26 mouse cellular contexts compared by ENCODE assay signal in the genomic region with DNA sequence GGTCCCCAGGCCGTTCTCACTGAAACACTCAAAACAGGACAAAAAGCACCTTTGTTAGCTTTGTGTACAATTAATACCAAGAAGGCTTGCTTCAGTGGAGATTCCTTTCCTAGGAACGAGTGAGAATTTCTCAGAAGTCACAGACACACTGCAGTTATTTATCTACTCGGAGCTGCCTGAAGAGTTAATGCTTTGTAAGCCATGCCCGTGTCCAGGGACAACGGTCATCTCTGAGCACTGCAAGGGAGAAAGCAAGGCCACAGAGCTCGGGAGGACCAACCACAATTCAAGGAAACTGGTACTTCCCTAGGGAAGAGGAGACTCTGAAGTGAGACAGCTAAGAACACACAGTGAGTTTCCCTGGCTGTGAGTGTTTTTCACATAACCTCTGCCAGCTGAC. TPM values are rescaled to one million over a fixed set of nuclear protein-coding genes. Genes with fewer than 3 reads are reported as not detected.
DNase-seq lines count a peak whose midpoint lies in the region; ATAC-seq and TF ChIP-seq lines count a peak whose summit lies in the region.
"Had no signal": no experiment of that assay in that cellular context is flagged by ENCODE, and none has a peak within 500 bp of the region (broad histone marks: within the 10 kb centered on the region; RNA-seq: fewer than 3 reads in every experiment).

No protein-coding gene starts in this region.

- H3K4me2 ChIP-seq in neural tube, embryonic 13.5 days, result no peak overlapping the region
- no peak overlapping the region for H3K4me2 ChIP-seq in kidney, postnatal 0 days (ENCODE audit: low read length)
- H3K4me2 ChIP-seq in neural tube, embryonic 15.5 days, result no peak overlapping the region
- no peak overlapping the region for H3K4me2 ChIP-seq in hindbrain, embryonic 12.5 days (replicated peaks)
- H3K4me2 ChIP-seq: embryonic facial prominence, embryonic 13.5 days; forebrain, embryonic 13.5 days; heart, embryonic 13.5 days; limb, embryonic 13.5 days; liver, embryonic 12.5 days; midbrain, embryonic 12.5 days had no signal

- no peak overlapping the region for H3K9ac ChIP-seq in neural tube, embryonic 13.5 days
- H3K9ac ChIP-seq in kidney, postnatal 0 days (ENCODE audit: low read depth, low read length), result no peak overlapping the region
- H3K9ac ChIP-seq in neural tube, embryonic 15.5 days (replicated peaks), result no peak overlapping the region
- H3K9ac ChIP-seq in hindbrain, embryonic 12.5 days, result no peak overlapping the region
- no peak overlapping the region for H3K9ac ChIP-seq in heart, adult 2 months (ENCODE audit: low read depth, low read length)
- H3K9ac ChIP-seq: embryonic facial prominence, embryonic 13.5 days; forebrain, embryonic 13.5 days; heart, embryonic 13.5 days; limb, embryonic 13.5 days; liver, embryonic 12.5 days; midbrain, embryonic 12.5 days had no signal

- TF ChIP-seq POLR2A in heart, adult 2 months (IDR thresholded peaks at IDR 0.05; ENCODE audit: insufficient read depth, low read depth, low read length), result no peak

- WGBS in neural tube, embryonic 13.5 days, result 41% methylated on average over 6 of the region's 6 CpGs
- WGBS in kidney, postnatal 0 days, result 41% methylated on average over 6 of the region's 6 CpGs
- 41% methylated on average over 6 of the region's 6 CpGs for WGBS in neural tube, embryonic 15.5 days
- WGBS in hindbrain, embryonic 12.5 days, result 47% methylated on average over 6 of the region's 6 CpGs
- WGBS in heart, adult 2 months, result 39% methylated on average over 6 of the region's 6 CpGs

- H3K36me3 ChIP-seq in neural tube, embryonic 13.5 days, result no peaks in the 10 kb centered on the region
- no peaks in the 10 kb centered on the region for H3K36me3 ChIP-seq in kidney, postnatal 0 days (ENCODE audit: insufficient read depth, low read length)
- no peaks in the 10 kb centered on the region for H3K36me3 ChIP-seq in neural tube, embryonic 15.5 days
- no peaks in the 10 kb centered on the region for H3K36me3 ChIP-seq in hindbrain, embryonic 12.5 days
- no peaks in the 10 kb centered on the region for H3K36me3 ChIP-seq in heart, adult 2 months (ENCODE audit: control insufficient read depth, insufficient read depth, low read length)
- H3K36me3 ChIP-seq: embryonic facial prominence, embryonic 13.5 days; heart, embryonic 13.5 days; limb, embryonic 13.5 days; liver, embryonic 12.5 days; midbrain, embryonic 12.5 days had no signal

- no peak overlapping the region; the same call in 1 of the 2 replicates for H3K27ac ChIP-seq in neural tube, embryonic 13.5 days (replicated peaks)
- H3K27ac ChIP-seq in kidney, postnatal 0 days, result no peak overlapping the region
- no peak overlapping the region for H3K27ac ChIP-seq in neural tube, embryonic 15.5 days (replicated peaks)
- no peak overlapping the region for H3K27ac ChIP-seq in hindbrain, embryonic 12.5 days
- no peak overlapping the region for H3K27ac ChIP-seq in heart, adult 2 months
- H3K27ac ChIP-seq: embryonic facial prominence, embryonic 13.5 days; forebrain, embryonic 13.5 days; heart, embryonic 13.5 days; limb, embryonic 13.5 days; liver, embryonic 12.5 days; midbrain, embryonic 12.5 days had no signal

- H3K4me1 ChIP-seq in neural tube, embryonic 13.5 days (replicated peaks), result 0 out of 2 replicates have a peak, but pooled peaks cover 5% of the 10 kb centered on the region
- H3K4me1 ChIP-seq in kidney, postnatal 0 days (replicated peaks; ENCODE audit: insufficient read depth, low read length), result no peaks in the 10 kb centered on the region
- no peaks in the 10 kb centered on the region for H3K4me1 ChIP-seq in neural tube, embryonic 15.5 days
- H3K4me1 ChIP-seq in hindbrain, embryonic 12.5 days, result no peaks in the 10 kb centered on the region
- H3K4me1 ChIP-seq in heart, adult 2 months (ENCODE audit: control insufficient read depth, insufficient read depth, low read length), result no peaks in the 10 kb centered on the region
- H3K4me1 ChIP-seq: embryonic facial prominence, embryonic 13.5 days; forebrain, embryonic 13.5 days; heart, embryonic 13.5 days; limb, embryonic 13.5 days; liver, embryonic 12.5 days; midbrain, embryonic 12.5 days had no signal

- DNase-seq in neural tube, embryonic 10.5 days (ENCODE audit: extremely low spot score, low spot score), result no peak
- peak; percentile 37 to 43 for DNase-seq in adrenal gland, postnatal 36 days
- DNase-seq in kidney, postnatal 0 days (ENCODE audit: low spot score), result peak; percentile 16
- DNase-seq in spleen, postnatal 14 days (ENCODE audit: low spot score in 2 of 2), result no peak
- no peak for DNase-seq in heart, adult 2 months
- DNase-seq: cerebellum, adult 8-10 months; cerebellum, postnatal 36 days; embryo, embryonic 11 days; heart, postnatal 14 days; lung, adult 18-20 months; lung, postnatal 14 days had no signal

- peak; percentile 53; the same call in 1 of the 2 replicates for ATAC-seq in neural tube, embryonic 13.5 days (ENCODE audit: low read depth)
- no peak; the same call in 1 of the 2 replicates for ATAC-seq in kidney, postnatal 0 days (replicated peaks; ENCODE audit: low FRiP score, low read depth)
- peak; percentile 38; the same call in 1 of the 2 replicates for ATAC-seq in neural tube, embryonic 15.5 days (ENCODE audit: low FRiP score)
- no peak for ATAC-seq in hindbrain, embryonic 12.5 days (ENCODE audit: low FRiP score)
- ATAC-seq: forebrain, embryonic 13.5 days; intestine, postnatal 0 days; liver, embryonic 12.5 days had no signal

- no peaks in the 10 kb centered on the region for H3K9me3 ChIP-seq in neural tube, embryonic 13.5 days
- no peaks in the 10 kb centered on the region for H3K9me3 ChIP-seq in kidney, postnatal 0 days (replicated peaks; ENCODE audit: low read length)
- H3K9me3 ChIP-seq in neural tube, embryonic 15.5 days (replicated peaks), result no peaks in the 10 kb centered on the region
- H3K9me3 ChIP-seq in hindbrain, embryonic 12.5 days (replicated peaks), result no peaks in the 10 kb centered on the region
- H3K9me3 ChIP-seq: embryonic facial prominence, embryonic 13.5 days; forebrain, embryonic 13.5 days; heart, embryonic 13.5 days; limb, embryonic 13.5 days; liver, embryonic 12.5 days; midbrain, embryonic 12.5 days had no signal

- TF ChIP-seq EP300 in heart, adult 2 months (IDR thresholded peaks at IDR 0.05; ENCODE audit: insufficient read depth, low read depth, low read length), result no peak

- H3K27me3 ChIP-seq in neural tube, embryonic 13.5 days, result no peaks in the 10 kb centered on the region
- H3K27me3 ChIP-seq in kidney, postnatal 0 days (ENCODE audit: insufficient read depth, low read length), result no peaks in the 10 kb centered on the region
- no peaks in the 10 kb centered on the region for H3K27me3 ChIP-seq in neural tube, embryonic 15.5 days (replicated peaks)
- H3K27me3 ChIP-seq in hindbrain, embryonic 12.5 days, result no peaks in the 10 kb centered on the region
- H3K27me3 ChIP-seq in heart, adult 2 months (ENCODE audit: control insufficient read depth, insufficient read depth, low read length), result no peaks in the 10 kb centered on the region
- H3K27me3 ChIP-seq: embryonic facial prominence, embryonic 13.5 days; forebrain, embryonic 13.5 days; heart, embryonic 13.5 days; limb, embryonic 13.5 days; liver, embryonic 12.5 days; midbrain, embryonic 12.5 days had no signal

- no peaks in the 10 kb centered on the region for H3K79me2 ChIP-seq in heart, adult 2 months (replicated peaks; ENCODE audit: control insufficient read depth, insufficient read depth, low read length)

- no peak for TF ChIP-seq CTCF in kidney, postnatal 0 days (IDR thresholded peaks at IDR 0.05; ENCODE audit: low read depth)
- TF ChIP-seq CTCF in heart, adult 2 months (IDR thresholded peaks at IDR 0.05), result no peak

- intact Hi-C loops in heart, adult 2 months (cut with DNase I), result no loop called here

- no peak overlapping the region for H3K4me3 ChIP-seq in neural tube, embryonic 13.5 days
- no peak overlapping the region for H3K4me3 ChIP-seq in kidney, postnatal 0 days (replicated peaks; ENCODE audit: low read depth, low read length)
- no peak overlapping the region for H3K4me3 ChIP-seq in neural tube, embryonic 15.5 days (replicated peaks)
- H3K4me3 ChIP-seq in hindbrain, embryonic 12.5 days, result no peak overlapping the region
- H3K4me3 ChIP-seq in heart, adult 2 months, result no peak overlapping the region
- H3K4me3 ChIP-seq: embryonic facial prominence, embryonic 13.5 days; erythroblast, embryonic 14.5 days; forebrain, embryonic 13.5 days; heart, embryonic 13.5 days; limb, embryonic 13.5 days; liver, embryonic 12.5 days; midbrain, embryonic 12.5 days had no signal

RNA-seq across cellular contexts. Expression of gene Sntg2, which starts 15.5 kb away (rescaled TPM):
- 2.6 and 3.4 TPM in 2 replicates for polyA plus RNA-seq in neural tube, embryonic 13.5 days (2015; fragmentation: Nextera tagmentation; extraction: Ambion mirVana)
- 1 to 10 TPM in 1 of 2 experiments, under 1 TPM in 1; 0.86 to 1.3 TPM for total RNA-seq in adrenal gland, postnatal 36 days (2021)
- polyA plus RNA-seq in kidney, postnatal 0 days (2015; fragmentation: Nextera tagmentation; extraction: Ambion mirVana), result 5.8 and 6.2 TPM in 2 replicates
- polyA plus RNA-seq in neural tube, embryonic 15.5 days (2015; fragmentation: Nextera tagmentation; extraction: Ambion mirVana), result 5.3 and 12.6 TPM in 2 replicates
- 0.36 and 0.82 TPM in 2 replicates for polyA plus RNA-seq in hindbrain, embryonic 12.5 days (2016; fragmentation: Nextera tagmentation; extraction: Ambion mirVana)
- under 1 TPM; 0.29 to 0.48 TPM for total RNA-seq in heart, adult 2 months (2021)
- 0.55 and 0.88 TPM in 2 replicates for polyA plus RNA-seq in heart, adult 2 months (2012; rRNA removed)
- total RNA-seq: megakaryocyte, adult 5-6 weeks; MEL; monocyte, adult 5-6 weeks had no signal
- polyA plus RNA-seq: C2C12; erythroblast, embryonic 14.5 days had no signal

Comparison
In these comparisons a context has a peak if more than half of its experiments do, and no peak if none do; other contexts are left out.
1. ATAC-seq: peak in neural tube, embryonic 13.5 days (single experiment) and neural tube, embryonic 15.5 days (single experiment); none in kidney, postnatal 0 days (single experiment) and hindbrain, embryonic 12.5 days (single experiment).
2. DNase-seq: peak in adrenal gland, postnatal 36 days (2 of 2) and kidney, postnatal 0 days (single experiment); none in neural tube, embryonic 10.5 days (single experiment), spleen, postnatal 14 days (0 of 2) and heart, adult 2 months (0 of 2).